Mouse (Mus musculus) heart, adult 2 months (tissue): ENCODE data around the gene Nek2.

ENCODE experiments used
- CTCF ChIP-seq: fragments of 200-600 bp; IDR thresholded peaks from 2 replicates; pipeline ENCODE4 v1.8.1; 2022; ENCODE audit warnings: antibody characterized with exemption, mild to moderate bottlenecking, moderate library complexity
- EP300 ChIP-seq: fragments of 200-500 bp; IDR thresholded peaks from 2 replicates; pipeline ENCODE4 v1.6.1; 2011; ENCODE audit warnings: low read depth, low read length, control low read depth; ENCODE audit not compliant: insufficient read depth
- POLR2A ChIP-seq: fragments of 200-500 bp; IDR thresholded peaks from 2 replicates; pipeline ENCODE4 v1.6.1; 2011; ENCODE audit warnings: mild to moderate bottlenecking, low read depth, low read length, control low read depth; ENCODE audit not compliant: insufficient read depth

- no peak for TF ChIP-seq CTCF
- no peak for TF ChIP-seq EP300
- no peak for TF ChIP-seq POLR2A
Observed at GRCm38 (mm10) chr1:191854716-191855115, 33.5 kb downstream of the Nek2 start.
